Mouse (Mus musculus) gastrocnemius, postnatal 4 days (tissue): ENCODE data around the gene H60b. TPM values are rescaled to one million over a fixed set of nuclear protein-coding genes. Genes with fewer than 3 reads are reported as not detected.
"Not testable (repeated sequence)": the region's sequence is repeated elsewhere in the genome, so short reads cannot be mapped to it uniquely, and the experiment has no call there.

ENCODE experiments used
- DNase-seq, 2 experiments: peaks; one replicate each; pipeline ENCODE4 v3.0.0; 2021 to 2022; ENCODE audit warnings: low spot score in 2 of 2, mixed read lengths in 2 of 2
- total RNA-seq, 2 experiments: library from RNA; stranded (reverse); gene quantifications; 2 replicates each; pipeline ENCODE4 v1.2.3; 2021

Gene H60b
- total RNA-seq, 2 experiments from 2014 or later, result 0.57 to 0.86 TPM

DNA sequence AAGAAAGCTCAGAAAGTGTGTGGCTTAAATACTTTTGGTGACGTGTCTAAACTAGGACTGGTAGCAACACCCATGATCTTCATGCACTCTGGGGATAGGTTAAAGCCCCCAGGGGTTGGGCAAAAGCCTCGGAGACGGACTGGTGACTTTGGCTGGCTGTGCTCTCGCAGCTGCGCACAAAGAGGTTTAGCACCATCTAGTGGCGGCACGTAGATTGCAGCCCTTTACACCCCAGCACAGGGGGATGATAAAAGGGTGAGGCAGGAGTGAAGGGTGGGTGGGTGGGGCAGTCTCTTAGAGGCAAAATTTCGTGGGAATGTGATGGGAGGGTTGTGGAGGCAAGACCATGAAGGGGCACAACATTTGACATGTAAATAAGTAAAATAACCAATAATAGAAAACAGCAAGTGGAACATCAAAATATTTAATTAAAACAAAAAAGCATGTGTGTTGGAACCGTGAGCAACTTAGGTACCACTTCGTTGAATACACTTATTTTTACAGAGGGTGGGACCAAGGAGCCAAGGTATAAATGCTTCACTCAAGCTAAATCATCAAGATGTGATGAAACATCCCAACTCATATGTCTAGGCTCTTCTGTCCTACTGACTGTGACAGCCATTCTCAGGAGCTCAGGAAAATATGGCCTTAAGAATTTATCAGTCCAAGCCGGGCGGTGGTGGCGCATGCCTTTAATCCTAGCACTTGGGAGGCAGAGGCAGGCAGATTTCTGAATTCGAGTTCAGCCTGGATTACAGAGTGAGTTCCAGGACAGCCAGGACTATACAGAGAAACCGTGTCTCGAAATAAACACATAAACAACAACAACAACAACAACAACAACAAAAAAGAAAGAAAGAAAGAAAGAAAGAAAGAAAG, 5.6 kb downstream of the H60b start:
- DNase-seq, result peak in 1 of 2 experiments; percentile 57

DNA sequence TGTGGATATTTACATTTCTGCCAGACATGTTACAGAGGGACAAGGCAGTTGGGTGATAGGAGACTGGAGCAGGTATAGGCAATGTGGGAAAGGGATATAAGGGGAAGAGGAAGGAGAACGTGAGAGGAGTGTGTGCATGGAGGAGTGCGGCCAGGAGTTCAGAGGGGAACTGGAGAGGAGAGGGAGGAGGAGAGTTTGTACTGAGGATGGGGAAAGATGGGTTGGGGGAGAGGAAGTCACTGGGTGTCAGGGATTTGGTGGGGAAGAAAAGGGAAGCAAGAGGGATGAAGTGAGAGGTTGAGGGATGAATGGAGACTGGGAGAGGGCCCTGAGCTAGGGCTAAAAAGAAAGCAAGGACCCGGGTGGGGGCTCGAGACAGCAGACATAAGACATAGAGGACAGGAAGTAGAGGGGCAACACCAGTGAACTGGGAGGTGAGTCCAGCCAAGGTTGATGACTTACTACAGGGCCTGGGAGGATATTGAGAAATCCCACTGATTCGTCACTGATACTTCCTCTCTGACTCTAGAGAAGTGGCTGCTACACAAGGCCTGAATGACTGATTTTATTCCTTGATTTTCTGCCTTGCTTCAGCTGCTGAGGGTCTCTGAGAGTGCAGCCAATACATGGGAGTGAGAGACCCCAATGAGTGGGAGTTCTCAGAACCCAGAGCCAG, 7.1 kb downstream of the H60b start:
- not testable (repeated sequence) for DNase-seq

DNA sequence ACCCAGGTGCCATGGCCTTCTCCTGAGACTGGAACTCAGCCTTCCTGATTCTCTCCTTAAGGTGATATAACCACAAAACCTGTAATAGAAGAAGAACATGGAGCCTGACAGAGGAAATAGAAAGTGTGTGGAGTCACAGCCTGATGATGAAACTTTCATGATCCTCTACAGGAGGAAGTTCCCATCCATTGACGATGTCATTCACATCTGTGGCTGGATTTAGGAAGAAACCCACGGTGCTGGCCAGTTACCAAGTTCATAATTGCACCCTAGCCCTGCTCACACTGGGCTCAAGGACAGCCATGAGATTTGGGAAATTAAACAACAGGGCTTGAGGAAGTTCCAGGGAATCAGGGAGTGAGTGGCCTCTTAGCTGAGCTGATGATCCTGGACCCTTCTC, 7.6 kb downstream of the H60b start:
- not testable (repeated sequence) for DNase-seq

DNA sequence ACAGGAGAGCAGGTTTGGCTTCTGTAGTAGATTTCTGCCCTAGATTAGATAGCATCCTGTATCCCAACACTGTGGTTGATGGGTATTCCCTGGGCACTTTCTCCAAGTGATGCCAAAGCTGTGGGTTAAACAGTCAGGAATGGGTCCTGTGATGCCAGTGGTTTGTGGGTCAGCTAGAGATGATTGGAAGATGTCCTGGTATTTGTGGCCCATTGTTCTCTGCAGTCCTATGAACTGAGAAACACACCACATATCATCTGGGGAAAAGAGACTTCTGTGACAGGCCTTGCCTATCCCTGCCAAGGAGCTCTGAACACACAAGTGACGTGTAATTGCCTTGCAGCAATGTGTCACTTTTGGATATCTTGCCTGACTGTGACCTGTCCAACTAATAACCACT, 8.7 kb downstream of the H60b start:
- DNase-seq, result not testable (repeated sequence)

DNA sequence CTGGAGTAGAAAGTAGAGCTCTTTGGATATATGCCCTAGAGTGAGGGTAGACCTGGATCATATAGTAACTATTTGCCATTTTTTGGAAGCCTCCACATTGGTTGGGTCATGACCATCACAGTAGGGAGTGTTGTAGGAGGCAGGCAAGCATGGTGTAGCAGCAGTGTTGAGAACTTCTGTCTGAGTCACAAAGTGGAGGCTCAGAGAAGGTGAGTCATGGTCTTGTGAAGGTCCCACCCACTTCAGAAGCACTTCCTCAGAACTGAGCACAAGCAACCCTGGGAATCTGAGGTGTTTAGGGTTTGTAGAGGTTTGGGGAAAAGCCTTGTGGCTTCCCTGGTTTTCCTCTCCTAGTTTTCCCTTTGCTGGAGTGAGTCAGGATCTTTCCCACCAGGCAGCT, 10.7 kb downstream of the H60b start:
- not testable (repeated sequence) for DNase-seq

DNA sequence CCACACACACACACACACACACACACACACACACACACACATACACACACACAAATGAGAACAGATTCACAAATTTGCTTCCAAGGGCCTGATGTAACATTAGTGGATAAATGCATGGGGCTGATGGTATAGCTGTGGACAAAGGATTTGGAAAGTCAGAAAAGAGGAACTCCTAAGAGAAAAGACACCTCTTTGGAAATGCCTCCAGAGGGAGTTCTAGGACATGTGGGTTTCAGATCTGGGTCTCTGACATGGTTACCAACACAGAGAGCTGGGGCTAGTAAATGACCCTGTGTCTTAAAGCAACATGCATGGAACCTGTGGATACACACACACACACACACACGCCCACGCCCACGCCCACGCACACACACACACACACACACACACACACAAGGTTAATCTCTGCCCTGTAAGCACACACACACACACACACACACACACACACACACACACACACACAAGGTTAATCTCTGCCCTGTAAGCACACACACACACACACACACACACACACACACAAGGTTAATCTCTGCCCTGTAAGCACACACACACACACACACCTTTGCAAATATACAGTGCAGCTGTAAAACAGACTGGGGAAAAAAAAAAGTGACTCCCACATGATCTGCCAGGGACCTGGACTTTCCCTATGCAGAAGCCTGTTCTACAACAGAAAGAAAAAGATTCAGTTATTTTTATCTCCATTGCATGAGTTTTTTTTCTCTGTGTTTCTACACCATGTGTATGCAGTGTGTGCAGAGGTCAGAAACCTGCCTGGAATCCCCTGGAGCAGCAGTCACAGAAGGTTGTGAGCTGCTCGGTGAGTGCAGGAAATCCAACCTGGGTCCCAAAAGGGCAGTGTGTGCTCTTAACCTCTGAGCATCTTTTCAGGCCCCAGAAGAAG, 14.3 kb downstream of the H60b start:
- DNase-seq, result not testable (repeated sequence)

DNA sequence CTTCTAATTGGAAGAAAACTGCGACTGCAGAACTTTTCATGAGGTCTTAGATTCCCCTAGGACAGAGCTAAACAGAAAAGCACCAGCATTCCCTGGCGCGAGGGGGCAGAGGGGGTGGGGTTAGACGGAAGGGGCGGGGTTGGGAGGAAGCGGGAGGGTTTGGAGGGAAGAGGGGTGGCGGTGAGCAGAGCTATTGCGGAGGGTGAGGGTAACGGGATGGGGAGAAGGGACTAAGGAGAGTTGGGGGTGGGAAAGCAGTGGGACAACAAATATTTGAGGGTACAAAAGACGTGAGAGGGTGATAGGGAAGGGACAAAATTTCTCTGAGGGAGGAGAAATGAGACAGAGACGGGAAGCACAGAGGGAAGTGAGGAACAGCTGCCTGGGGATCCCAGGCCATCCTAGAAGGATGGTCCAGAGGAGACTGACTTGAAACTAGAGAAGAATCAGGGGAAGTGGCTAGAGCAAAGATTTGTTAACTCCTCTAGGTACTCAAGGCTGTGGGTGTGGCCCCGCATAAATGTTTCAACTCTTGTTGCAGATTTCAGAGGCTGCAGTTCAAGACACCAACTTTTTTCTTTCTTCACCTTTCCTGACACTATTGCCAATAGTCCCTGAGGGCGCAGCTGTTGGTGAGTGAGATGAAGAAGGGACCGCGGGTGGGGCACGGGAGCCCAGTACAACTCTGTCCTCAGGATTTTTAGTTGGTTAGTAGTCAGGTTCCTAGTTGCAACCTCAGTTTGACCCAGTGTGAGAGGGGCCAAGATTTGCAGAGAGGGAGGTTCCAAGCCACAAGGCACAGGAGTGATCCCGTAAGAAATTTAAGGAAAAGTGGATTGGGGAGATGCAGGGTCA, 15.2 kb downstream of the H60b start:
- DNase-seq, result not testable (repeated sequence)

DNA sequence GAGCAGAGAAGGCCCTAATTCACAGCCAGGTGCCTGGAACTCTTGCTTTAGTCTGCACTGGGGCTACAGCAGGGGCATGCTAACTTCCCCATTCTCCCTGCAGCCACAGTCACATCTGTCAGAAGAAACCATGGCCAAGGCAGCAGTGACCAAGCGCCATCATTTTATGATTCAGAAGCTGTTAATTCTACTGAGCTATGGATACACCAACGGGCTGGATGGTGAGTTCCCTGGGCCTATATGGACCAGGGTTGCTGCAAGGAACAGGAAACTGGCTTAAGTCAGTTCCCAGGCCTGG, 15.8 kb downstream of the H60b start:
- DNase-seq, result not testable (repeated sequence)

DNA sequence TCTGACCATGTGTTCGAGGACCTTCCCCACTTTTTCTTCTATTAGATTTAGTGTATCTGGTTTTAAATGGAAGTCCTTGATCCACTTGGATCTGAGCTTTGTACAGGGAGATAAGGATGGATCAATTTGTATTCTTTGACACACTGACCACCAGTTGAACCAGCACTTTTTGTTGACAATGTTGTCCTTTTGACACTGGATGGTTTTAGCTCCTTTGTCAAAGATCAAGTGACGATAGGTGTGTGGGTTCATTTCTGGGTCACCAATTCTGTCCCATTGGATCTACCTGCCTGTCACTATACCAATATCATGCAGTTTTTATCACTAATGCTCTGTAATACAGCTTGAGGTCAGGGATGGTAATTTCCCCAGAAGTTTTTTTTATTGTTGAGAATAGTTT, 18.1 kb downstream of the H60b start:
- DNase-seq, result not testable (repeated sequence)

DNA sequence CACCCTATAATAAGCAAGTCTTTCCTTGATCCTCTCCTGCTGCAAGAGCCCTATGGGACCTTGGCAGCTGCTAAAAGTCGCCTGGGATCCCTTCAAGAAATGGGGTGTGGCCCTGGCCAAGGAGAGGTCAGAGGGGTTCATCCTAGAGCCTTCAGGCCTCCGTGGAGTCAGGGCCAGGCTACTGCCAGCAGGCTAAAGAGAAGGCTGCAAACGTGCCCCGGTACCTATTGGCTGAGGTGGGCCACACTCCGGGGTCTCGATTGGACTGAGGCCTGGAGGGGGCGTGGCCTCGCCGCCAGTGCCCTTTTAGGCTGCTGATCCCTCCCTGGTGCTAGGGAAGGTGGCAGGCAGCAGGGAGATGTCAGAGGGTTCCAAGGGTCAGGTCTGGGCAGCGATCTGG, 32.6 kb downstream of the H60b start:
- DNase-seq, result not testable (repeated sequence)

DNA sequence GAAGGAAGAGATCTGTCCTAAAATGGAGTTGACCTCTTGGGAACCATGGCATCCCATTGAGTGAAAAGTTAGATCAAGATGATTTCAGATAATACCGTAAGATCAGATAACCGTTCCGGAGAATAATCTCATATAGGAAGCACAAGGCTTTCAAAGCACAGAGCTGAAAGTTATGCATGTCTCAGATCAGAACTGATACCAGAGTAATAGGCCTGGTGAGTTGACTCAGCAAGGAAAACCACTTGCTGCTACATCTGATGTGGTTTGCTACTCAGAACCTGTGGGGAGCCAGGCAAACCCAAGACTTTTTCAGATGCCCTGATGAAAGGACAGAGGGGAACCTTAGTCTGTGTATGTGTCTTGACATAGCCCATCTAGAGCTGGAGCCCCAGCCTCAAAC, 43.0 kb downstream of the H60b start:
- not testable (repeated sequence) for DNase-seq

DNA sequence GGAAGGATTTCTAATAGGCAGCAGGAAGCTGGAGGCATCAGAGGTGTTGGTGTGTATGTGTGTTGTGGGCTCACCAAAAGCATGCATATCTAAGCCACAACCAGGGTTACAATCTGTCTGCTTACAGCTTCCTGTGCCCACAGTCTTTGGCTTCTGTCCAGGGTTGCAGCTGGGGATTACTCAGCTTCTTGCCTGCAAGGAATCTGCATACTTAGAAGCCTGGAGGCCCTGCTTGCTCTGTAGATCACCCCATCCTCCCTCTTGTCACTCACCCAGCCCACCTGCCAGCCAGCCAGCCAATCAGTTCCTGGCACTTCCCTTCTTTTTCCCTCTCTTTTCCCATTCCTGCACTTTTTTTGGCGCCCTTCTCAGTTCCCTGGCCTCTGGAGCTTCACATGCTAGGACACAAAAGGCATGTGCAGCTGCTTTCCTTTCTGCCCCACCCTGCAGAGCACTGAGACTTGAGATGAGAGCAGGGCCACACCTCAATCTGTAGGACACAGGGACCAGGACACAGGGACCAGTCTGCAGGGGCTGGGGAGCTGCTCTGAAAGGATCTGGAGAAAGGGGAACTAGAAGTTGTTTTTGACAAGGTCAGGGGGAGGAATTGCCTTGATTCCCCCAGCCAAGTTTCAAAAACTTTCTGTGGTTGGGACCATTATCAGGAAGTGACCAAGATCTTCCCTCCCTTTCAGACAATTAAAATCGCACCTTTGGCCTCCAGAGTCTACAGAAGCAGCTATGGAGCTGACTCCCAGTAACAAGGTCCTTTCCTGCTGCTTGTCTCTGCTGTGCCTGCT, 44.6 kb downstream of the H60b start:
- DNase-seq, result not testable (repeated sequence)

DNA sequence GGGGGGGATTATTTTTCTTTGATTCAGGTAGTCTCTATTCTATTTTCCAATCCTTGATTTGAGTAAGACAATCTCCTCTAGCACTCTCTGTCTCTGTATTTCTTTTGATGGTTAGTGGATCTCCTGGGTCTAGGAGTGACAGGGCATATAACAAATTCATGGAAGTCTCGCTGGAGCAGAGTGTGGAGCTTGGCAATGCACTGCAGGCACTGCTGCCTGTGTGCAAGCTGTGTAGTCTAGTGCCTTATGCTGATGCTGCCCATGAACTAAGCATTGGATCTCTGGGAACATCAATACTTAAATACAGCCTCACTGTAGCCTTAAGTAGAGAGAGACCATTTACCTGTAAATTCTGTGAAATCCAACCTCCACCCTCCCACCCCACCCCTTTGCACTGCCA, 48.1 kb downstream of the H60b start:
- not testable (repeated sequence) for DNase-seq

DNA sequence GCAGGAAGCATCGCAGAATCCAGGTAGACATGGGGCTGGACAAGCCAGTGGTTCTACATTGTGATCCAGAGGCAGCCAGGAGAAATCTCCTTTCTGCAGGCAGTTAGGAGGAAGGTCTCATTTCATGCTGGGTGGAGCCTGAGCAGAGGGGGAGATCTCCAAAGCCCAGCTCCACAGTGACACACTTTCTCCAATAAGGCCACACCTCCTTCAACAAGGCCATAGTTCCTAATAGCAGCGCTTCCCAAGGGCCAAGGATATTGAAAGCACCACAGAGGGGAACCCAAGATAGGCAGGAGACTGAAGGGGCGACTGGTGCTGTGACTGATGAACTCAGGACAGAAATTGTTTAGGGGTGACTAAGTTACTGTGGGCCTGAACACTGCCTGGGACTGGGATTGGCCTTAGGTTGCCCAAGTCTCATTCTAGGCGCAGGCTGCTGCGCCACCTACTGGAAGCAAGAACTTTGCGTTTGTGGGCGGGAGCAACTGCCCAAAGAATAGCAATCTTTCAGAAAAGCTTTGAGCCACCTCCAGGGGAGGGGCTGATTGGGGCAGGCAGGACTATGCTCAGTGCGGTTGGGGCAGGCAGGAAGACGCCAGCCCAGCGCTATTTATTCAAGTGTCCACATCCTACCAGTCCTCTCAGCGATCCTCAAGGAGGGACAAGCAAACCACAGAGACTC, 53.8 kb downstream of the H60b start:
- DNase-seq, result peak; percentile 23 to 39

DNA sequence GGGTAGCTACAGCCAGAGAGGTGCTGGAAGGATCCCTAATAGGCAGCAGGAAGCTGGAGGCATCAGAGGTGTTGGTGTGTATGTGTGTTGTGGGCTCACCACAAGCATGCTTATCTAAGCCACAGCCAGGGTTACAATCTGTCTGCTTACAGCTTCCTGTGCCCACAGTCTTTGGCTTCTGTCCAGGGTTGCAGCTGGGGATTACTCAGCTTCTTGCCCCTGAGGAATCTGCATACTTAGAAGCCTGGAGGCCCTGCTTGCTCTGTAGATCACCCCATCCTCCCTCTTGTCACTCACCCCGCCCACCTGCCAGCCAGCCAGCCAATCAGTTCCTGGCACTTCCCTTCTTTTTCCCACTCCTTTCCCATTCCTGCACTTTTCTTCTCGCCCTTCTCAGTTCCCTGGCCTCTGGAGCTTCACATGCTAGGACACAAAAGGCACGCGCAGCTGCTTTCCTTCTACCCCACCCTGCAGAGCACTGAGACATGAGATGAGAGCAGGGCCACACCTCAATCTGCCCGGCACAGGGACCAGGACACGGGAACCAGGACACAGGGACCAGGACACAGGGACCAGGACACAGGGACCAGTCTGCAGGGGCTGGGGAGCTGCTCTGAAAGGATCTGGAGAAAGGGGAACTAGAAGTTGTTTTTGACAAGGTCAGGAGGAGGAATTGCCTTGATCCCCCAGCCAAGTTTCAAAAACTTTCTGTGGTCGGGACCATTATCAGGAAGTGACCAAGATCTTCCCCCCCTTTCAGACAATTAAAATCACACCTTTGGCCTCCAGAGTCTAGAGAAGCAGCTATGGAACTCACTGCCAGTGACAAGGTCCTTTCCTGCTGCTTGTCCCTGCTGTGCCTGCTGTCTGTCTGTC, 65.3 kb downstream of the H60b start:
- DNase-seq, result not testable (repeated sequence)

DNA sequence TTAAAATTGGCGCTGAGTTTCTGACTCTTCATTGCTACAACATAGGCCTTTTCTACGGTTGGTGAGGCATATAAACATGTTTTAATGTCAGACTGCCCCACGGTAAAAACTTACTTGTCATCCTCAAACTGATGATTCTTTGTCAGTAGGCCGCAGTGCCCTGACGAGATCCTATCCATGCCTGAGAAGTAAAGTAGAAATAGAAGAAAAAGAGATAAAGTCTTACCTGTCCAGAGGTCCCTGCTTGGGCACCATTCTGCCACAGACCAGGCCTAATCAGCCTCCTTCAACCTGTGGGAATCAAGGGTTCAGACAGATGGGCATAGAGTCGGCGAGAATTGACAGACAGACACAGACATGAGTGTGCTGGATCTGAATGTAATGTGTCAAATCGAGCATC, 106.7 kb downstream of the H60b start:
- no peak for DNase-seq

DNA sequence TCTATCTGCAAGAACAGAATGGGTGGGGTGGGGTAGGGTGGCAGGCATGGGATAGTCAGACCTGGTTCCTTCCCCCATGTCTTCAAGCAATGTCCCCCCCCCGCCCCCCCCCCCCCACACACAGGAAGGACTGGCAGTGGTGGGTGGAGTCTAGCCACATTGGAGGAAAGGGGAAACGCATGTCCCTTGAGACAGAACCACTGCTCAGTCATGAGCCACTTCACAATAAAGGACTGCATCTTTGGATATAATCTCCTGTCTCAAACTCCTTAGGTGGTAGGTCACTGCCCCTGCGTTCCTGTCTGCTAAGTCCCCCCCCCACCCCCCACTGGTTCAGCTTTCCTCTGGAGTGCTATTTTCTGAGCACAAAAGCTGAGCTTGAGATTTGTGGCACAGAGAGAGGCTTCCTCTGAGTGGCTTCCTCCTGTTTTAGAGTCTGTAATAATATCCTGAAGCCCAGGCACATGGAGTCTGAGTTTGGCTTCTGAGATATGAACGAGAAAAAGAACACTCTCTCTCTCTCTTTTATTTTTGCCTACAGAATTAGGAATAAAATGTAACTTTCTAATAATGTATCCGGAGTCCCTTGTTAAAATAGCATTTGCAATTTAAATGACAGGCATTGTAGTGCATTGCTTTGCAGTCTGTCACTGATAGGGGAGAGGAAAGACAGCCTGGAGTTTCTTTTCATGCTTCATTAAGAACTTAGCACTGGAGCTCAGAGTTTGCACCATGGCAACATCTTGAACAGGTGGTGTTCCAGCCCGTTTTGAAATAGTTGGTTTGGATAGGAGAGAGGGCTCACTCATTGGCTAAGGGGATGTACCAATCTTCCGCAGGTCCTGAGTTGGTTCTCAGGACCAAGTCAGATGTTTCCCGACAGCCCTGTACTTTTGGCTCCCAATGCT, 112.7 kb downstream of the H60b start:
- not testable (repeated sequence) for DNase-seq
